ENCODE assay signal across 14 mouse cellular contexts in genomic region chr8:46496852-46497251, GRCm38 (mm10). TPM values are rescaled to one million over a fixed set of nuclear protein-coding genes. Genes with fewer than 3 reads are reported as not detected.
DNase-seq lines count a peak whose midpoint lies in the region; ATAC-seq and TF ChIP-seq lines count a peak whose summit lies in the region.
"Had no signal": no experiment of that assay in that cellular context is flagged by ENCODE, and none has a peak within 500 bp of the region (broad histone marks: within the 10 kb centered on the region; RNA-seq: fewer than 3 reads in every experiment).

No protein-coding gene starts in this region.

- peak; percentile 34 for DNase-seq in lung, postnatal 0 days (ENCODE audit: low spot score)
- no peak for DNase-seq in lung, postnatal 4 days
- DNase-seq in layer of hippocampus, adult 8-10 months (ENCODE audit: low spot score in 2 of 2) = no peak
- DNase-seq in embryo, embryonic 9.5 days (ENCODE audit: extremely low spot score) = no peak
- no peak for DNase-seq in hindbrain, embryonic 11.5 days (ENCODE audit: low spot score)
- DNase-seq: cerebellum, postnatal 36 days; gastrocnemius, postnatal 36 days; thymus, postnatal 4 days had no signal

- peak; percentile 63 for ATAC-seq in lung, postnatal 0 days
- ATAC-seq in heart, embryonic 16.5 days (replicated peaks; ENCODE audit: extremely low read depth, insufficient read depth, low FRiP score) = 0 out of 2 replicates have a peak, but pooled peaks have one; percentile 11
- no peak for ATAC-seq in hindbrain, embryonic 11.5 days (ENCODE audit: low FRiP score)
- ATAC-seq: Patski had no signal

- H3K4me1 ChIP-seq in lung, postnatal 0 days (ENCODE audit: insufficient read depth, low read depth, low read length) = no peaks in the 10 kb centered on the region; the same call in 1 of the 2 replicates
- H3K4me1 ChIP-seq in heart, embryonic 16.5 days (ENCODE audit: control insufficient read depth, insufficient read depth, low read length) = peaks cover 35% of the 10 kb centered on the region
- no peaks in the 10 kb centered on the region for H3K4me1 ChIP-seq in hindbrain, embryonic 11.5 days (replicated peaks; ENCODE audit: control insufficient read depth, insufficient read depth, low read length)

- WGBS in lung, postnatal 0 days = 31% methylated on average over 6 of the region's 6 CpGs
- WGBS in heart, embryonic 16.5 days = 30% methylated on average over 6 of the region's 6 CpGs
- 46% methylated on average over 6 of the region's 6 CpGs for WGBS in macrophage (ENCODE audit: missing documents)
- WGBS in hindbrain, embryonic 11.5 days = 89% methylated on average over 6 of the region's 6 CpGs

- H3K36me3 ChIP-seq in lung, postnatal 0 days (ENCODE audit: insufficient read depth, low read length) = no peaks in the 10 kb centered on the region
- peaks cover 8% of the 10 kb centered on the region for H3K36me3 ChIP-seq in heart, embryonic 16.5 days (ENCODE audit: control insufficient read depth, insufficient read depth)
- no peaks in the 10 kb centered on the region for H3K36me3 ChIP-seq in macrophage (ENCODE audit: inconsistent target)
- no peaks in the 10 kb centered on the region for H3K36me3 ChIP-seq in hindbrain, embryonic 11.5 days (ENCODE audit: control insufficient read depth, insufficient read depth, low read length)
- H3K36me3 ChIP-seq: limb, embryonic 15.5 days; midbrain, embryonic 10.5 days had no signal

- TF ChIP-seq CTCF in lung, postnatal 0 days (IDR thresholded peaks at IDR 0.05) = no peak

- H3K9me3 ChIP-seq in lung, postnatal 0 days (ENCODE audit: low read length) = no peaks in the 10 kb centered on the region
- H3K9me3 ChIP-seq in heart, embryonic 16.5 days (replicated peaks; ENCODE audit: control insufficient read depth, low read length) = no peaks in the 10 kb centered on the region
- H3K9me3 ChIP-seq in hindbrain, embryonic 11.5 days (ENCODE audit: control insufficient read depth, low read length) = no peaks in the 10 kb centered on the region
- H3K9me3 ChIP-seq: limb, embryonic 15.5 days; midbrain, embryonic 10.5 days had no signal

- no peak overlapping the region for H3K4me3 ChIP-seq in lung, postnatal 0 days (ENCODE audit: low read depth, low read length)
- H3K4me3 ChIP-seq in heart, embryonic 16.5 days (ENCODE audit: low read length) = no peak overlapping the region
- H3K4me3 ChIP-seq in macrophage (ENCODE audit: inconsistent target) = no peak overlapping the region
- no peak overlapping the region for H3K4me3 ChIP-seq in hindbrain, embryonic 11.5 days (ENCODE audit: low read depth, low read length)
- H3K4me3 ChIP-seq: limb, embryonic 15.5 days; midbrain, embryonic 10.5 days had no signal

- TF ChIP-seq EP300 in lung, postnatal 0 days (IDR thresholded peaks at IDR 0.05) = no peak

- peaks cover 15% of the 10 kb centered on the region; the same call in 1 of the 2 replicates for H3K79me2 ChIP-seq in macrophage (ENCODE audit: inconsistent target)

- H3K27me3 ChIP-seq in lung, postnatal 0 days (replicated peaks; ENCODE audit: insufficient read depth, low read length) = no peaks in the 10 kb centered on the region
- no peaks in the 10 kb centered on the region for H3K27me3 ChIP-seq in heart, embryonic 16.5 days (ENCODE audit: control insufficient read depth, insufficient read depth, low read length)
- no peaks in the 10 kb centered on the region for H3K27me3 ChIP-seq in hindbrain, embryonic 11.5 days (ENCODE audit: control insufficient read depth, insufficient read depth, low read length)
- H3K27me3 ChIP-seq: limb, embryonic 15.5 days; Patski had no signal

- H3K4me2 ChIP-seq in lung, postnatal 0 days (replicated peaks; ENCODE audit: low read depth, low read length) = no peak overlapping the region
- peak overlapping the region; percentile 38 for H3K4me2 ChIP-seq in heart, embryonic 16.5 days (ENCODE audit: low read depth, low read length)
- H3K4me2 ChIP-seq in hindbrain, embryonic 11.5 days (replicated peaks; ENCODE audit: low read depth, low read length) = no peak overlapping the region
- H3K4me2 ChIP-seq: limb, embryonic 15.5 days had no signal

- H3K9ac ChIP-seq in lung, postnatal 0 days (replicated peaks; ENCODE audit: low read depth) = no peak overlapping the region
- H3K9ac ChIP-seq in heart, embryonic 16.5 days (ENCODE audit: low read length) = no peak overlapping the region
- H3K9ac ChIP-seq in hindbrain, embryonic 11.5 days (ENCODE audit: low read depth, low read length) = no peak overlapping the region
- H3K9ac ChIP-seq: limb, embryonic 15.5 days had no signal

- no peak overlapping the region for H3K27ac ChIP-seq in lung, postnatal 0 days (ENCODE audit: low read length)
- H3K27ac ChIP-seq in heart, embryonic 16.5 days (ENCODE audit: low read length) = peak overlapping the region; percentile 67
- peak overlapping the region; percentile 84 for H3K27ac ChIP-seq in macrophage
- no peak overlapping the region for H3K27ac ChIP-seq in hindbrain, embryonic 11.5 days (ENCODE audit: low read depth, low read length)
- H3K27ac ChIP-seq: kidney, postnatal 0 days; limb, embryonic 15.5 days; midbrain, embryonic 10.5 days had no signal

RNA-seq across cellular contexts. Expression of gene Acsl1, which starts 26.0 kb away (rescaled TPM):
- polyA plus RNA-seq in lung, postnatal 0 days (2015; fragmentation: Nextera tagmentation; extraction: Ambion mirVana) = 17.4 and 20.1 TPM in 2 replicates
- 88.1 and 94.7 TPM in 2 replicates for polyA plus RNA-seq in heart, embryonic 16.5 days (2015; fragmentation: Nextera tagmentation; extraction: Ambion mirVana)
- total RNA-seq in macrophage (2018; cell fraction: chromatin; rRNA removed) = 100 to 1,000 TPM in 12 of 26 experiments, 10 to 100 TPM in 14; 29.5 to 856 (median 87.0) TPM
- total RNA-seq in macrophage (2018; cell fraction: cytosol; rRNA removed) = 100 to 1,000 TPM in 5 of 26 experiments, 10 to 100 TPM in 21; 20.1 to 243 (median 49.5) TPM
- total RNA-seq in macrophage (2018; cell fraction: nucleus; rRNA removed) = 100 to 1,000 TPM in 13 of 26 experiments, 10 to 100 TPM in 13; 25.8 to 675 (median 80.4) TPM
- polyA plus RNA-seq in macrophage (2018) = 17.4 to 22.9 TPM (median 20.4 TPM) in 3 replicates
- total RNA-seq in layer of hippocampus, adult 8-10 months (2022) = 10 to 100 TPM; 40.6 to 49.2 (median 47.4) TPM
- 9.8 and 10.9 TPM in 2 replicates for polyA plus RNA-seq in hindbrain, embryonic 11.5 days (2014; fragmentation: Nextera tagmentation; extraction: Ambion mirVana)

RNA-seq across cellular contexts. Expression of gene Cenpu, which starts 55.0 kb away (rescaled TPM):
- polyA plus RNA-seq in lung, postnatal 0 days (2015; fragmentation: Nextera tagmentation; extraction: Ambion mirVana) = 6.1 and 6.9 TPM in 2 replicates
- 9.7 and 9.9 TPM in 2 replicates for polyA plus RNA-seq in heart, embryonic 16.5 days (2015; fragmentation: Nextera tagmentation; extraction: Ambion mirVana)
- 10 to 100 TPM in 21 of 26 experiments, 1 to 10 TPM in 5; 2.1 to 59.2 (median 31.3) TPM for total RNA-seq in macrophage (2018; cell fraction: chromatin; rRNA removed)
- total RNA-seq in macrophage (2018; cell fraction: cytosol; rRNA removed) = 1 to 10 TPM; 3.5 to 7.6 (median 6.0) TPM
- total RNA-seq in macrophage (2018; cell fraction: nucleus; rRNA removed) = 10 to 100 TPM in 15 of 26 experiments, 1 to 10 TPM in 11; 4.0 to 35.7 (median 10.8) TPM
- polyA plus RNA-seq in macrophage (2018) = 5.9 to 18.6 TPM (median 9.6 TPM) in 3 replicates
- total RNA-seq in layer of hippocampus, adult 8-10 months (2022) = 1 to 10 TPM; 1.3 to 4.5 (median 1.9) TPM
- polyA plus RNA-seq in hindbrain, embryonic 11.5 days (2014; fragmentation: Nextera tagmentation; extraction: Ambion mirVana) = 23.9 and 29.3 TPM in 2 replicates

Comparison
In these comparisons a context has a peak if more than half of its experiments do, and no peak if none do; other contexts are left out.
1. H3K27ac ChIP-seq: peak in heart, embryonic 16.5 days (single experiment) and macrophage (single experiment); none in lung, postnatal 0 days (single experiment) and hindbrain, embryonic 11.5 days (single experiment).